Mouse (Mus musculus) left cerebral cortex, postnatal 36 days (tissue): ENCODE data around the gene Atcay. TPM values are rescaled to one million over a fixed set of nuclear protein-coding genes. Genes with fewer than 3 reads are reported as not detected.
A peak's percentile ranks its signal among the peaks of the same experiment; 100 is the strongest.
"Not testable (repeated sequence)": the region's sequence is repeated elsewhere in the genome, so short reads cannot be mapped to it uniquely, and the experiment has no call there.

Experiments used
- DNase-seq, 2 experiments: peaks; one replicate each; pipeline ENCODE4 v3.0.0; 2021 to 2022; ENCODE audit warnings: low spot score in 2 of 2, mixed read lengths in 1 of 2
- intact Hi-C: fragments of 180-260 bp; cut with DNase I; formaldehyde crosslinking; loops from one replicate; pipeline ENCODE4 v1.15.1; 2025
- total RNA-seq, 2 experiments: library from RNA; stranded (reverse); gene quantifications; 2 replicates each; pipeline ENCODE4 v1.2.3; 2021

The Atcay gene
- total RNA-seq, 2 experiments from 2014 or later, result 202 to 212 TPM

DNA sequence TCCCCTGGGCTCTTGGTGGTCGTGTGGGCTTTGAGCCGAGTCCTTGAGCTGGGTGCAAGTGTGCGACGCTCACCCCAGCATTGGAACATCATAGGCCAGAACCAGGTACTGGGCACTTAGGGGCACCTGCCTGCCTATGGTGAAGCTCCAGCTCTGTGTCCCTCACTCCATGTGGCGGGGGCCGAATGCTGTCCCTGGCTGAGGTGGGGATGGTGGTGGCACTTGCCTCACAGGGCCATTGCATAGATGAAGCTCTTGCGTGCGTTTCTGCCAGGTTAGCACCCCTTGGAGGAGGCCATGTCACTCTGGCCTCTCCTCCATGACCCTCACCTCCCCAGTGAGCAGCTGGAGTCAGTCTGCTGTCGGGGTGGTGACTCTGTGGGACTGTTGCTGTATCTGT lies 43.5 kb downstream of the Atcay start:
- intact Hi-C loops, result no loop called here
- no peak for DNase-seq

DNA sequence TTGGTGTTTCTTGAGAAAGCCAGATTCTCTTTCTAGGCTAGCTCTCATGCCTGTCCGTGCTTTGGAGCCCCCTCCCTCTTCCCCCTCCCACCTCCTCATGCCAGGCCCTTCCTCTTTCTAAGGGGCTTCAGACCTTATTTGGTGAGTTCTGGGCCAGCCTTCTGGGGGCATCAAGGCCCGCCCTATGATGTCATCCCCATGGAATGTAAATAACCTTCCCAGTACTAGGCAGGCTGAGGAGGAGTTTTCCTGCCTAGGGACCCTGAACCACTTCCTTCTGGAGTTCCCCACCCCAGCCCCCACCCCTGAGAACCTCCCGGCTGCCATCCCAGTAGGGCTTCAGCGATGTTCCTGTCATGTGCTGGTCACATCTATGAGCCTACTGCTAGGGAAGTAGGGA lies 45.9 kb downstream of the Atcay start:
- intact Hi-C loops, result no loop called here
- DNase-seq, result no peak

DNA sequence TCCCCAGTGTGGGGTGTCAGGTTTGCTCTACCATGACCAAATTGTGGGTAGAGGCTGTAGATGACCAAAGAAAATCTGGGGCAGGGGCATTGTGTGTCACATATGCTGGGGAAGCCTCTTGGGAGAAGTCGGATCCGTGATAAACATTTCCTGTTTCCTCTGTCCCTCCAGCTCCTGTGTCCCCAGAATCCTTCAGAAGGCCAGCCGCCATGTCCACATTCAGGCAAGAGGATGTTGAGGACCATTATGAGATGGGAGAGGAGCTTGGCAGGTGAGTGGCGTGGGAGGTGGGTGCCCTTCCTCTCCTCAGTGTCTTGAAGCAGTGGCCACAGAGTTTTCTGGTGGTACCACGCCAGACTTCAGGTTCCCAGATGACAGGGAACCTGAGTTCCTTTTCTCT lies 46.8 kb downstream of the Atcay start, which contains the start of gene 4930442H23Rik:
4930442H23Rik (minus strand) TSS at position 45 of the 400 bp plus-strand sequence.
- intact Hi-C loops, result no loop called here
- no peak for DNase-seq

DNA sequence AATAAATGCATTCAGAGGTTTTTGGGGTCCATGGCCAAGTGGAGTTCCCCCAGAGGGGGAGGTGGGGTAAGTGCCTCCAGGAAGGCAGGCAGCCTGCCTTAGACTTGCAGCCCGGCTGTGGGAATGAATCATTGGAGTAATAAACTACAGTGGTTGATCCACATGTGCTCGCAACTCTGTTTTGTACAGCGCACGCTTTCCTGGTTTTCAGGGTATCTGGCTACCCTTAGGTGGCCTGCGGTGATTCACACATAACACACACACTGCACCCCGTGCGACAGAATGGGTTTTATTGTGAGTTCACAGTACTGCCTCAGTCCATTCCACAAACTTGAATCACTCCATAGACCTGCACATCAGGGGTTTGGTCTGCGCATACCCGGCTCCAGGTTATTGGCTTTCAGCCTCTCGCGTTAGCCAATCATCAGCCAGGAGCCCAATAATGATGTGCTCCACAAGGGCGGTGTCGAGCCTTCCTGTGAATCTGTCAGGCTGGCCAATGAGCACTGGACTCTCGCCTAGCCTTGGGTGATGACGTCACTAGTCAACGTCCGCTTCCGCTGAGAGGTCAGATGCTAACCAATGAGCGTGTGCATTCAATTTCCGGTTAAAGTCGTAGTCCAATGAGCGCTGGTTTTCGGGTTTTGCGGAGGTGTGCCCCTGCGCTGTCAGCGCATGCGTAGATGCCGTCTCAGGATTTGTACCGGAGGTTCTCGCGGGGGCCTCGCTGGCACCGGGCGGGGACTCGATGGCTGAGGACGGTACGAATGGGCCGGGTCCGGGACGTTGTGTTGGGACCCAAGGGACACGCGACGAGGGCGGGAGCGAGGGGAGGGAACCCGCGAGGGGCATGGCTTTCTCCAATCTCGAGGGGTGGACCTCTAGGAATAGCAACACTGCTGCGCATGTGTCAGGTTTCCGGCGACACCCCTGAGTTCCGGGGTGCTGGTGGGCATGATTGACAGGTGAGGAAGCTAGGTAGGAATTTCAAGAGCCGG lies 48.0 kb downstream of the Atcay start, which contains the start of gene Dapk3:
Dapk3 (plus strand) TSS at position 670 of the 998 bp plus-strand sequence.
- DNase-seq, result peak; percentile 98
- intact Hi-C loops, result no loop called here

DNA sequence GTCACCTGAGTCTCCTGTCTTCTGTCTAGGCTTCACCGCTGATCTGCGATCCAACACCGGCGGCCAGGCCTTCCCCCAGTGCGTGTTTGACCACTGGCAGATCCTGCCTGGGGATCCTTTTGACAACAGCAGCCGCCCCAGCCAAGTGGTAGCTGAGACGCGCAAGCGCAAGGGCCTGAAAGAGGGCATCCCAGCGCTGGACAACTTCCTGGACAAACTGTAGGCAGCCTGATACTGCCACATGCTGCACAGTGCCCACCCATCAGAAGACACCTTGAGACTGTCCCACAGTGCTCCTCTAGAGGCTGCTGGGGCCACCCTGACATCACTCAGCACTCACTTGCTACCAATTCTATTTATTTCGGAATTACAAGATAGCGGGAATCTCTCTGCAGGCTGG lies 48.8 kb downstream of the Atcay start:
- intact Hi-C loops, DNase-seq: not testable (repeated sequence)

DNA sequence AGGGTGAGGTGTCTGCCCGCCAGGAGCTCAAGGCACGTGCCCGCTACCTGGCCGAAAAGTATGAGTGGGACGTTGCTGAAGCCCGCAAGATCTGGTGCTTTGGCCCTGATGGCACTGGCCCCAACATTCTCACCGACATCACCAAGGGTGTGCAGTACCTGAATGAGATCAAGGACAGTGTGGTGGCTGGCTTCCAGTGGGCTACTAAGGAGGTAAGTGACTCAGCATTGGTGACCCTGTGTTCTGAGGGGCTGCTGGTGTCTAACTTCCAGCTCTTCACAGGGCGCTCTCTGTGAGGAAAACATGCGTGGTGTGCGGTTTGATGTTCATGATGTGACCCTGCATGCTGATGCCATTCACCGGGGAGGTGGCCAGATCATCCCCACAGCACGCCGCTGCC lies 49.7 kb downstream of the Atcay start:
- intact Hi-C loops, result no loop called here

DNA sequence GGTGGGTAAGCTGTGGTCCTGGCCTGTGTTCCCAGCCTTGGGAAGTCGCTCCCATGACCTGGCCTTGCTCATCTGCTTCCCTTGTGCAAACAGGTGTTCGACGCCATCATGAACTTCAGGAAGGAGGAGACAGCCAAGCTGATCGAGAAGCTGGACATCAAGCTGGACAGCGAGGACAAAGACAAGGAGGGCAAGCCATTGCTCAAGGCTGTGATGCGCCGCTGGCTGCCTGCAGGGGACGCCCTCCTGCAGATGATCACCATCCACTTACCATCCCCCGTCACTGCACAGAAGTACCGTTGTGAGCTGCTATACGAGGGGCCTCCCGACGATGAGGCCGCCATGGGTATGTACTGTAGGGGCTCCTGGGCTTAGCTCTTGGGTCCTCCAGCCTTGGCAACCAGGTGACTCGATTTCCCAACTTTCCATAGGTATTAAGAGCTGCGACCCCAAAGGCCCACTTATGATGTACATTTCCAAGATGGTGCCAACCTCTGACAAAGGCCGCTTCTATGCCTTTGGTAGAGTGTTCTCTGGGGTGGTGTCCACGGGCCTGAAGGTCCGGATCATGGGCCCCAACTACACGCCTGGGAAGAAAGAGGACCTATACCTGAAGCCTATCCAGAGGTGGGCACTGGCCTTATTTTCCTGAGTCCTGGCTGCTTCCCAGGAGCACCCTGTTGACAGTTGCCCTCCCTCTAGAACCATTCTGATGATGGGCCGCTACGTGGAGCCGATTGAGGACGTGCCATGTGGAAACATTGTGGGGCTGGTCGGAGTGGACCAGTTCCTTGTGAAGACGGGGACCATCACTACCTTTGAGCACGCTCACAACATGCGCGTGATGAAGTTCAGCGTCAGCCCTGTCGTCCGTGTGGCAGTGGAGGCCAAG lies 50.9 kb downstream of the Atcay start:
- no peak for DNase-seq
- intact Hi-C loops, result loop anchor here (5.0 kb wide), 1 partner anchor 37 kb away; no protein-coding TSS in a partner anchor

More for the DNA sequence above, 49.7 kb downstream of the Atcay start:
- no peak for DNase-seq

DNA sequence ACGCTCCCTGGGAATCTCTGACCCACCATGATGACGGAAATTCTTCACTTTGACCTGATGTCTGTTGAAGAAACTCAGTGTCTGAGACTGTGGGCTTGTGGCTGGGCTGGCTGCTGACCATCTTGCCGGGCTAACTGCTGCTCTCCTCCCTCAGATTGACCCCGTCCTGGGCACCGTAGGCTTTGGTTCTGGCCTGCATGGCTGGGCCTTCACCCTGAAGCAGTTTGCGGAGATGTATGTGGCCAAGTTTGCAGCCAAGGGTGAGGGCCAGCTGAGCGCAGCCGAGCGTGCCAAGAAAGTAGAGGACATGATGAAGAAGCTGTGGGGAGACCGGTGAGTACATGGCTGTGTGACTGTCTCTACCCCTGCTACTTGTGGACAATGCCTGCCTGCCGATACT lies 51.7 kb downstream of the Atcay start:
- no peak for DNase-seq
- intact Hi-C loops, result loop anchor here (5.0 kb wide), 1 partner anchor 37 kb away; no protein-coding TSS in a partner anchor

DNA sequence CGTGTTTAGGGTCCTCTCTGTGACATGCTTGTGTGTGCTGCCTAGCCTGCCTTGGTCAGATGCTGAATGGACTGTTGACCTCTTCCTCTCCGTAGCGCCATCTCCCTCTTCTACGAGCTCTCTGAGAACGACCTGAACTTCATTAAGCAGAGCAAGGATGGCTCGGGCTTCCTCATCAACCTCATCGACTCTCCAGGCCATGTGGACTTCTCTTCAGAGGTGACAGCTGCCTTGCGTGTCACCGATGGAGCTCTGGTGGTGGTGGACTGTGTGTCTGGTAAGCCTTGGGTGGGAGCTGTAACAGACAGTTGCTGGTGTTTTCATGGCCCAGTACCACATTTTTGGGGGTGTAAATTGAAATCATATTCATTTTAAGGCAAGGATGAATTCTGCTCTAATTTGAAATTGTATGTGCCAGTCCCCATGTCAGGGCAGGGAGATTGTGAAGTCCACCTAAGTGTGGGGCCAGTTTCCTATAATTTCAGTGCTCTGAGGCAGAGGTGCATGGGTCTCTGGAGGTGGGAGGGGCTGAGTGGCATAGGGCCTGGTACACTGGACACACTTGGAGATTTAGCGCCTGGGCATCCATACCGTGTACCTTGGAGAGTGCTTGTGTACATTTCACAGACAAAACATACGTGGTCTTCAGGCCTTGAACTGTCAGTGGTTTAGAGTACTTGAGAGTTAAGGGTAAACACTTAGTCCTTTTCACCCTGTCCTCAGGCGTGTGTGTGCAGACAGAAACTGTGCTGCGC lies 52.5 kb downstream of the Atcay start:
- intact Hi-C loops, result loop anchor here (5.0 kb wide), 1 partner anchor 36 kb away; no protein-coding TSS in a partner anchor
- DNase-seq, result no peak

DNA sequence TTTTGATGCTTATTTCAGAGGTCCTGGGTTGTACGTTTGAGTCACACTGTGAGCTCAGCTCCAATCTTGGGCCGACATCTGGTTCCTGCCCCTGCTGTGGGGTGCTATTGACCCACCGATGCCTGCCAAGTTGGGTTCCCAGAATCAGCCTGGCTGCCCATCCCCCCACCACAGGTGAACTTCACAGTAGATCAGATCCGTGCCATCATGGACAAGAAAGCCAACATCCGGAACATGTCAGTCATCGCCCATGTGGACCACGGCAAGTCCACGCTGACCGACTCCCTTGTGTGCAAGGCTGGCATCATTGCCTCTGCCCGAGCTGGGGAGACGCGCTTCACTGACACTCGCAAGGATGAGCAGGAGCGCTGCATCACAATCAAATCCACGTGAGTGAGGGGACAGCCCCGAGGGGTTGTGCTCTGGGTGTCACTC lies 53.1 kb downstream of the Atcay start:
- no peak for DNase-seq
- intact Hi-C loops, result loop anchor here (5.0 kb wide), 1 partner anchor 35 kb away; no protein-coding TSS in a partner anchor

DNA sequence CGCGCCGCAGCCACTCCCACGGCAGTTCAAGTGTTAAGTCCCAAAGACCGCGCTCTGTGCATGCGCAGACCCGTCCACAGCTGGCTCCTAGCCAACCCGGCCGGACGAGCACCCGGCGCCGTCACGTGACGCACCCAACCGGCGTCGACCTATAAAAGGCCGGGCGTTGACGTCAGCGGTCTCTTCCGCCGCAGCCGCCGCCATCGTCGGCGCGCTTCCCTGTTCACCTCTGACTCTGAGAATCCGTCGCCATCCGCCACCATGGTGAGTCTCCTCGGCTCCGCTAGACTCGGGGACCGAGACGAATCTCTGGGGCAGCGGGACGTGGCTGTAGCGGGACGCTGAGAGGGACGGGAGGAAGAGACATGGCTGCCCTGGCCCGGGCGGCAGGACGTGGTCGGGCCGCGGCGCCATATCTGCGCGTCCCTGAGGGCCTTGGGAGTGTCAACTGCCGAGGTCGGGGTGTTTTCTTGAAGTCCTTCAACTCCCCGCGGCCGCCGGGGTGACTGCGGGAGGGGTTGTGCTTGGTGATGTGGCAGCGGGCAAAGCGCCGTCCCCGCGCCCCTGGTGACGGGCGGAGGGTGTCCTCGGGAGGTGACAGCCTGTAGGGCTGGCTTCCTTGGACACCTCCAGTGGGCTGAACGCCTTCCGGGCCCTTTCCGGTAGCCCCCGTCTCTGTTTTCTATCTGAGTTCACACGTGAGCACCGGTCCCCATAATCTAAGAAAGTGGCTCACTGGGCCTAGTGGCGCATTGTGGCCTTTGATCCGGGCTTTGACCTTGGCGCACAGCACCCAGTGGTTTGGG lies 54.0 kb downstream of the Atcay start, which contains the start of gene Eef2:
Eef2 (plus strand) TSS at position 166 of the 806 bp plus-strand sequence.
- peak; percentile 98 to 99 for DNase-seq
- intact Hi-C loops, result loop anchor here (5.0 kb wide), 1 partner anchor 34 kb away; no protein-coding TSS in a partner anchor

DNA sequence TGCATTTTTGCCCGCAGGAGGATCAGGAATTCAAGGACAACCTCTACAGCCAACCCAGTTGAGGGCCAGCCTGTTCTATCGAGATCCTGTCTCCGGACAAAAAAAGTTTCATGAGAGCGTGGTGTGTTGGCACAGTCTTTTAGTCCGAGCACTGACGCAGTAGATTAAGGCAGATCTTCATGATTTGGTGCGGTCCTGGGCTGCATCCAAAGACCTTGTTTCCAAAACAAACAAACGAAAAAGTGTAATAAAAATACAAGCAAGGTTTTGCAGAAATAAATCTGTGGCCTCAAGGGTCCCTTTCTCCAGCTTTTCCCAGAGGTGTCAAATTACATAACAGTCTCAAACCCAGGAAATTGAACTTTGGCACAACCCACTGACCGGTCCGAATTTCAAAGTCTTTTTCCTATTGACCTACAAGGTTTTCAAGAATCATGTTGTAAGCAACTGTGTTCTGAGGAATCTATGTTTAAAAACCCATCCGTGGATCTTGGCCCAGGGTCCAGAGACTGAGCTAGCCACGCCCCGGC lies 54.6 kb downstream of the Atcay start:
- intact Hi-C loops, result loop anchor here (5.0 kb wide), 1 partner anchor 34 kb away; no protein-coding TSS in a partner anchor
- no peak for DNase-seq

DNA sequence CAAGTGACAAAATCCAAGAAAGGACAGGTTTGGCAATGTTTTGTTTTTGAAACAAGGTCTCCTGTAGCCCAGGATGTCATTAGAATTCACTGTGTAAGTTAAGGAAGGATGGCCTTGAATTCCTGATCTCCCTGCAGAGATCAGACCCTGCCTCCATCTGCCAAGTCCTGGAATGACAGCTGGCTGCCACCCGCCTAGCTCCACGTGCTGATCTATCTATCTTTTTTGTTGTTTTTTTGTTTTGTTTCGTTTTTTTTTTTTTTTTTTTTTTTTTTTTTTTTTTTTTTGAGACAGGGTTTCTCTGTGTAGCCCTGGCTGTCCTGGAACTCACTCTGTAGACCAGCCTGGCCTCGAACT lies 55.3 kb downstream of the Atcay start:
- intact Hi-C loops, result loop anchor here (5.0 kb wide), 1 partner anchor 33 kb away; no protein-coding TSS in a partner anchor
- not testable (repeated sequence) for DNase-seq

DNA sequence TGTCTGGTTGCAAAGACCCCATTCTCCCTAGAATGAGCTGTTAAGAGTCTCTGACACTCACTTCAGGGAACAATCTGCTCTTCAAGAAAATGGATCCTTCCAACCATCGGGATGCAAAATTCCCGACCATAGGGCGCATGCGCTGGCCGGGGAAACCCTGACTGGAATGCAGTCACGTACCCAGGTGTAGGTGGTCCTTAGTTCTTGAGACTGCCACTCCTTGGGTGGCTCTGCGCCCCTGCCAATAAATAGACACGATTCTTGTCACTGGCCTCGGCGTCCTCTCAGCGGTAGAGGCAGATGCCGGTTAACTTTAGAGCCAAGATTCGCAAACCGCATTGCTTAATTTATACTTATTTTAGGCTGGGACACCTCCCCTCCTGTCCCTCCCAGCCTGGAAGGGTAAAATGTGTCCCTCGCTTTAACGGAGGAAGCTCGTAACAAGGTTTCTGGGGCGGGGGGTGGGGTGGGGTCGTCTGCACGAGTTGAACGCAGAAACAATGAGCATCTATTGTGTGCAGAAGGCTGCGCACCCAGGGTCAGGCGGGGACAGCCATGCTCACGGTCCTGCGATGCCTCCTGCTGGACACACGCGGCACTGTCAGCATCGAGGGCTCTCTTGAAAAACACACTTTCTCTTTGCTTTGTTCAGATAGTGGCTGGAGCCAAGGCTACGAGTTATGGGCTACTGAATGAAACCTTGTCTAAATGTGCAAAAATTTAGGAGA lies 55.9 kb downstream of the Atcay start:
- intact Hi-C loops, result loop anchor here (5.0 kb wide), 1 partner anchor 32 kb away; no protein-coding TSS in a partner anchor
- peak; percentile 86 to 88 for DNase-seq

DNA sequence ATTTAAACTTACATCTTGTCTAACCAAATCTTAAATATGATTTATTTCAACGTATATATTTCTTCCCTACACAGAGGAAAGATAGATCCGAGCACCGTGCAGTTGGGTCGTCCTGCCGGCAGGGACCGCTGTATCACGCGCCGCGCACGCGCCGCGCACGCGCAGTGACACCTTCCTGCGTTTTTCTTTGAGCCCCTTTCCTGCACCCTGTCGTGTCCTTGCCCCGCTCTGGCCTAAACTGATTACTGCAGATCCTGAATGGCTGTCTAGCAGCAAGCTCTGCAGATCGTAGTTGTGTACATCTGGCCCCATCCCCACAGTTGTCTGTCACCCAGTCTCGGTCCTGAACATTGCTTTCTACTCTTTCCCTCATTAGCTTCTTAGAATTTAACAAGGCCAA lies 57.5 kb downstream of the Atcay start:
- DNase-seq, result peak; percentile 83 to 86
- intact Hi-C loops, result no loop called here

DNA sequence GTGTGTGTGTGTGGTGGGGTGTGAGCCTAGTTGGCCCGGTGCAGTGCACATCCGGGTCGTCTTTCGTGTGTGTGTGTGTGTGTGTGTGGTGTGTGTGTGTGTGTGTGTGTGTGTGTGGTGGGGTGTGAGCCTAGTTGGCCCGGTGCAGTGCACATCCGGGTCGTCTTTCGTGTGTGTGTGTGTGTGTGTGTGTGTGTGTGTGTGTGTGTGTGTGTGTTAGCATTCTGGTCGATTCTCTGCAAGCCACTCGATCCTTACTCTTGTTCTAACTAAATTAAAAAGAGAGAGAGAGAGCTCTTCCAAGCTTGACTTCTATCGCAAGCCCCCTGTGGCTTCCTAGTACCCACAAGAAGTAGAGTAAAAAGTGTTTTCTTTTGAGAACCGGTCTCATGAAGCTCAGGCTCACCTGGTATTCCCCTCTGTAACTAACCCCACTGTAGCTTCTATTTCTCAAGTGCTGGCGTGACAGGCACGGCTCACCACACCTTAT lies 61.2 kb downstream of the Atcay start:
- intact Hi-C loops, DNase-seq: not testable (repeated sequence)
